Mouse (Mus musculus): ENCODE data around the gene Habp4.

Gene Habp4

GRCm38 (mm10) chr13:64161548-64161915 lies at the start of gene Habp4:
Habp4 (plus strand) TSS chr13:64161824.
- peak; percentile 99 for DNase-seq (ENCODE audit: inconsistent ontology term)

- DNase-seq (ENCODE audit: inconsistent ontology term) = no peak
These were observed 44.2 kb upstream of the Habp4 start for GRCm38 (mm10) chr13:64117442-64117841.

GRCm38 (mm10) chr13:64120760-64121159 lies 40.9 kb upstream of the Habp4 start:
- DNase-seq (ENCODE audit: inconsistent ontology term) = no peak

- DNase-seq (ENCODE audit: inconsistent ontology term) = no peak
These were observed 38.0 kb upstream of the Habp4 start for GRCm38 (mm10) chr13:64123491-64124188.

GRCm38 (mm10) chr13:64124886-64125285 lies 36.7 kb upstream of the Habp4 start:
- DNase-seq (ENCODE audit: inconsistent ontology term) = no peak

GRCm38 (mm10) chr13:64126316-64126715 lies 35.3 kb upstream of the Habp4 start:
- DNase-seq (ENCODE audit: inconsistent ontology term) = no peak

- peak; percentile 61 for DNase-seq (ENCODE audit: inconsistent ontology term)
These were observed 32.6 kb upstream of the Habp4 start, which contains the start of gene Slc35d2 for GRCm38 (mm10) chr13:64128858-64129615. Slc35d2 (minus strand) TSS chr13:64129368.

GRCm38 (mm10) chr13:64129616-64130375 lies 31.8 kb upstream of the Habp4 start:
- DNase-seq (ENCODE audit: inconsistent ontology term) = peak; percentile 63

- DNase-seq (ENCODE audit: inconsistent ontology term) = no peak
These were observed 11.5 kb upstream of the Habp4 start for GRCm38 (mm10) chr13:64150121-64150520.

GRCm38 (mm10) chr13:64152241-64152669 lies 9.4 kb upstream of the Habp4 start:
- DNase-seq (ENCODE audit: inconsistent ontology term) = peak; percentile 89

- DNase-seq (ENCODE audit: inconsistent ontology term) = no peak
These were observed 8.9 kb upstream of the Habp4 start for GRCm38 (mm10) chr13:64152671-64153082.

GRCm38 (mm10) chr13:64153083-64153682 lies 8.4 kb upstream of the Habp4 start, which contains the start of gene Zfp367:
Zfp367 (minus strand) TSS chr13:64153202.
- DNase-seq (ENCODE audit: inconsistent ontology term) = peak; percentile 100

GRCm38 (mm10) chr13:64153751-64154267 lies 7.8 kb upstream of the Habp4 start:
- DNase-seq (ENCODE audit: inconsistent ontology term) = peak; percentile 90

- no peak for DNase-seq (ENCODE audit: inconsistent ontology term)
These were observed 7.0 kb upstream of the Habp4 start for GRCm38 (mm10) chr13:64154651-64155050.

GRCm38 (mm10) chr13:64155171-64155571 lies 6.5 kb upstream of the Habp4 start:
- peak; percentile 87 for DNase-seq (ENCODE audit: inconsistent ontology term)

- no peak for DNase-seq (ENCODE audit: inconsistent ontology term)
These were observed 4.7 kb upstream of the Habp4 start for GRCm38 (mm10) chr13:64156966-64157365.

GRCm38 (mm10) chr13:64161916-64162611 lies 440 bp downstream of the Habp4 start:
- DNase-seq (ENCODE audit: inconsistent ontology term) = no peak

GRCm38 (mm10) chr13:64162626-64163025 lies 1.0 kb downstream of the Habp4 start:
- no peak for DNase-seq (ENCODE audit: inconsistent ontology term)

- DNase-seq (ENCODE audit: inconsistent ontology term) = no peak
These were observed 1.6 kb downstream of the Habp4 start for GRCm38 (mm10) chr13:64163147-64163715.

- no peak for DNase-seq (ENCODE audit: inconsistent ontology term)
These were observed 8.1 kb downstream of the Habp4 start for GRCm38 (mm10) chr13:64169746-64170145.

- no peak for DNase-seq (ENCODE audit: inconsistent ontology term)
These were observed 16.4 kb downstream of the Habp4 start for GRCm38 (mm10) chr13:64178000-64178399.

All from Muller cell, postnatal 12 days (primary cell).